Mouse (Mus musculus) megakaryocyte, embryonic 14.5 days (primary cell): Measurements from ENCODE around the gene Il2ra.

Source experiments
- FLI1 ChIP-seq: IDR thresholded peaks from 2 replicates; pipeline ENCODE4 v1.6.1; 2012; ENCODE audit warnings: low read length, inconsistent platforms, mixed read lengths
- GATA1 ChIP-seq: IDR thresholded peaks from 3 replicates; pipeline ENCODE4 v1.6.1; 2012; ENCODE audit warnings: mixed read lengths, low read length, inconsistent platforms, borderline replicate concordance

DNA sequence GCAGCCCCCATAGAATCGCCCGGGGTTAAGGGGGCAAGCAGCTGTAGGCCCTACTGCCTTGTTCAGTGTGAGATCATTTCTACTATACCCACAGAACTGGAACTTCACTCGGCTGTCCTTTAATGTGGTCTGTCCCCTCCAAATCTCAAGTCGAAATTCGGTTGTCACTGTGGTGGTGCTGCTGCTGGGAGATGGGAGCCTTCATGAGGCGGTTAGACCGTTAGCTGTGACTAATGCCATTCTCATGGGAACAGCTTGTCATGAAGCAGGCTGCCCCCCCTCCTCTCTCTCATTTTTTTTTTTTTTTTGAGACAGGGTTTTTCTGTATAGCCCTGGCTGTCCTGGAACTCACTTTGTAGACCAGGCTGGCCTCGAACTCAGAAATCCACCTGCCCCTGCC is 19.4 kb upstream of the Il2ra start:
- TF ChIP-seq GATA1 (no peak), FLI1 (no peak)
